Mouse (Mus musculus) spleen, adult 2 months (tissue): ENCODE data around the gene Lsm4.

Experiments used
- CTCF ChIP-seq: fragments of 200-500 bp; IDR thresholded peaks from 2 replicates; pipeline ENCODE4 v1.5.1; 2011; ENCODE audit warnings: mild to moderate bottlenecking, inconsistent platforms; ENCODE audit not compliant: insufficient read depth, insufficient read length, insufficient replicate concordance; ENCODE audit errors: extremely low read depth
- POLR2A ChIP-seq: fragments of 200-500 bp; IDR thresholded peaks from 2 replicates; pipeline ENCODE4 v1.6.1; 2011; ENCODE audit warnings: low read depth, low read length, inconsistent platforms

GRCm38 (mm10) chr8:70687576-70687975, 14.5 kb downstream of the Lsm4 start:
- no peak for TF ChIP-seq CTCF
- no peak for TF ChIP-seq POLR2A
